Mouse (Mus musculus) embryonic facial prominence, embryonic 10.5 days (tissue): ENCODE data around the gene Srm. TPM values are rescaled to one million over a fixed set of nuclear protein-coding genes. Genes with fewer than 3 reads are reported as not detected.

ENCODE experiments used
- DNase-seq: peaks from one replicate; pipeline ENCODE4 v3.0.0-alpha.2; 2017; ENCODE audit warnings: low spot score
- H3K27ac ChIP-seq: fragments of 300-500 bp; sonication (generic); replicated peaks from 2 replicates; pipeline ENCODE4 v1.5.1; 2016; ENCODE audit warnings: mild to moderate bottlenecking
- H3K27me3 ChIP-seq: fragments of 300-500 bp; sonication (generic); replicated peaks from 2 replicates; pipeline ENCODE4 v1.6.1; 2016; ENCODE audit warnings: low read depth, mild to moderate bottlenecking; ENCODE audit not compliant: poor library complexity, severe bottlenecking
- H3K36me3 ChIP-seq: fragments of 300-500 bp; sonication (generic); replicated peaks from 2 replicates; pipeline ENCODE4 v1.6.1; 2016; ENCODE audit warnings: mild to moderate bottlenecking, moderate library complexity
- H3K4me1 ChIP-seq: fragments of 300-500 bp; sonication (generic); 2 replicates; pipeline ENCODE4 v1.6.1; 2016
- H3K4me3 ChIP-seq: fragments of 300-500 bp; sonication (generic); 2 replicates; pipeline ENCODE4 v1.5.1; 2016; ENCODE audit warnings: mild to moderate bottlenecking, moderate library complexity
- H3K9me3 ChIP-seq: fragments of 300-500 bp; sonication (generic); 2 replicates; pipeline ENCODE4 v1.6.1; 2016; ENCODE audit warnings: mild to moderate bottlenecking
- WGBS: fragments of 180-500 bp; shearing (Covaris S2); methylation state at CpG from one replicate; pipeline ENCODE4 v1.1.7; 2016; 5-methylcytosine and 5-hydroxymethylcytosine counted together
- polyA plus RNA-seq: library from polyadenylated mRNA; unstranded; fragments of >200 nt; fragmentation: Nextera tagmentation; extraction: Ambion mirVana; gene quantifications from 2 replicates; pipeline ENCODE4 v1.2.1, GENCODE M21; 2016

Srm gene
- polyA plus RNA-seq, 1 experiment from 2014 or later = 248 TPM

GRCm38 (mm10) chr4:148625756-148626622 is 34.7 kb downstream of the Srm start:
- Histone ChIP-seq H3K27ac (peak overlapping the region; percentile 98), H3K4me3 (peak overlapping the region; percentile 74), H3K9me3 (no peaks in the 10 kb centered on the region), H3K36me3 (peaks cover 43% of the 10 kb centered on the region), H3K4me1 (peaks cover 28% of the 10 kb centered on the region), H3K27me3 (no peaks in the 10 kb centered on the region)
- 1% methylated on average over 57 of the region's 57 CpGs for WGBS
- peak; percentile 48 for DNase-seq

GRCm38 (mm10) chr4:148626623-148627185 is 35.4 kb downstream of the Srm start, which contains the start of gene Tardbp:
Tardbp (minus strand) TSS chr4:148627019.
- Histone ChIP-seq H3K36me3 (peaks cover 36% of the 10 kb centered on the region), H3K9me3 (no peaks in the 10 kb centered on the region), H3K4me1 (peaks cover 28% of the 10 kb centered on the region), H3K27ac (peak within 1 kb of the TSS; percentile 98), H3K4me3 (peak within 1 kb of the TSS; percentile 74), H3K27me3 (no peaks in the 10 kb centered on the region)
- under 1% methylated on average over 51 of the region's 51 CpGs for WGBS
- peak; percentile 97 for DNase-seq

- H3K4me1 ChIP-seq = peaks cover 28% of the 10 kb centered on the region
- H3K27me3 ChIP-seq = no peaks in the 10 kb centered on the region
- H3K4me3 ChIP-seq = peak overlapping the region; percentile 74
- peaks cover 30% of the 10 kb centered on the region for H3K36me3 ChIP-seq
- 60% methylated on average over 3 of the region's 3 CpGs for WGBS
- no peaks in the 10 kb centered on the region for H3K9me3 ChIP-seq
- H3K27ac ChIP-seq = peak overlapping the region; percentile 98
- no peak for DNase-seq
Observed at GRCm38 (mm10) chr4:148627246-148627645, 35.9 kb downstream of the Srm start.

GRCm38 (mm10) chr4:148632013-148632692 is 40.9 kb downstream of the Srm start:
- WGBS = 68% methylated on average over 3 of the region's 3 CpGs
- DNase-seq = no peak
- H3K27me3 ChIP-seq = no peaks in the 10 kb centered on the region
- H3K9me3 ChIP-seq = no peaks in the 10 kb centered on the region
- H3K4me3 ChIP-seq = no peak overlapping the region
- H3K4me1 ChIP-seq = peaks cover 3% of the 10 kb centered on the region; the same call in 1 of the 2 replicates
- no peaks in the 10 kb centered on the region for H3K36me3 ChIP-seq
- H3K27ac ChIP-seq = no peak overlapping the region

GRCm38 (mm10) chr4:148633395-148634061 is 42.2 kb downstream of the Srm start:
- 79% methylated on average over 2 of the region's 2 CpGs for WGBS

GRCm38 (mm10) chr4:148635309-148635708 is 44.0 kb downstream of the Srm start:
- H3K36me3 ChIP-seq = no peaks in the 10 kb centered on the region
- no peak for DNase-seq
- H3K9me3 ChIP-seq = no peaks in the 10 kb centered on the region
- H3K27me3 ChIP-seq = no peaks in the 10 kb centered on the region
- no peak overlapping the region for H3K27ac ChIP-seq
- 84% methylated on average over 2 of the region's 2 CpGs for WGBS
- no peak overlapping the region for H3K4me3 ChIP-seq
- no peaks in the 10 kb centered on the region for H3K4me1 ChIP-seq

More at GRCm38 (mm10) chr4:148633395-148634061, 42.2 kb downstream of the Srm start:
- Histone ChIP-seq H3K4me3 (no peak overlapping the region), H3K4me1 (no peaks in the 10 kb centered on the region), H3K27me3 (no peaks in the 10 kb centered on the region), H3K9me3 (no peaks in the 10 kb centered on the region), H3K27ac (no peak overlapping the region), H3K36me3 (no peaks in the 10 kb centered on the region)
- DNase-seq = no peak

- WGBS = 57% methylated on average over 9 of the region's 9 CpGs
- Histone ChIP-seq H3K4me1 (no peaks in the 10 kb centered on the region), H3K9me3 (no peaks in the 10 kb centered on the region), H3K36me3 (no peaks in the 10 kb centered on the region), H3K4me3 (no peak overlapping the region), H3K27me3 (no peaks in the 10 kb centered on the region), H3K27ac (no peak overlapping the region)
- DNase-seq = no peak
Observed at GRCm38 (mm10) chr4:148638302-148638701, 47.0 kb downstream of the Srm start.

GRCm38 (mm10) chr4:148639455-148639854 is 48.2 kb downstream of the Srm start:
- WGBS = 83% methylated on average over 2 of the region's 2 CpGs
- Histone ChIP-seq H3K9me3 (no peaks in the 10 kb centered on the region), H3K36me3 (no peaks in the 10 kb centered on the region), H3K4me1 (peaks cover 9% of the 10 kb centered on the region), H3K27me3 (no peaks in the 10 kb centered on the region), H3K4me3 (no peak overlapping the region), H3K27ac (no peak overlapping the region)
- DNase-seq = no peak

- no peaks in the 10 kb centered on the region for H3K9me3 ChIP-seq
- WGBS = 83% methylated on average over 5 of the region's 5 CpGs
- no peaks in the 10 kb centered on the region for H3K36me3 ChIP-seq
- H3K4me3 ChIP-seq = no peak overlapping the region
- DNase-seq = no peak
- no peak overlapping the region for H3K27ac ChIP-seq
- no peaks in the 10 kb centered on the region for H3K27me3 ChIP-seq
- H3K4me1 ChIP-seq = peaks cover 9% of the 10 kb centered on the region
Observed at GRCm38 (mm10) chr4:148641121-148641520, 49.8 kb downstream of the Srm start.

- WGBS = 67% methylated on average over 15 of the region's 15 CpGs
Observed at GRCm38 (mm10) chr4:148643291-148644156, 52.2 kb downstream of the Srm start, which contains the start of gene Gm572. Gm572 (plus strand) TSS chr4:148643317.

GRCm38 (mm10) chr4:148644157-148644511 is 52.8 kb downstream of the Srm start:
- WGBS = 9% methylated on average over 9 of the region's 9 CpGs

More at GRCm38 (mm10) chr4:148643291-148644156, 52.2 kb downstream of the Srm start, which contains the start of gene Gm572:
- Histone ChIP-seq H3K4me1 (peaks cover 9% of the 10 kb centered on the region), H3K4me3 (peak within 1 kb of the TSS; percentile 23), H3K36me3 (no peaks in the 10 kb centered on the region), H3K27ac (no peak within 1 kb of the TSS), H3K27me3 (no peaks in the 10 kb centered on the region), H3K9me3 (no peaks in the 10 kb centered on the region)
- no peak for DNase-seq

More at GRCm38 (mm10) chr4:148644157-148644511, 52.8 kb downstream of the Srm start:
- Histone ChIP-seq H3K27ac (no peak overlapping the region), H3K27me3 (no peaks in the 10 kb centered on the region), H3K4me3 (peak overlapping the region; percentile 23), H3K9me3 (no peaks in the 10 kb centered on the region), H3K36me3 (no peaks in the 10 kb centered on the region), H3K4me1 (peaks cover 9% of the 10 kb centered on the region)
- DNase-seq = peak; percentile 82
